Mouse (Mus musculus) heart, embryonic 15.5 days (tissue): ENCODE data around the gene Rrm2. TPM values are rescaled to one million over a fixed set of nuclear protein-coding genes. Genes with fewer than 3 reads are reported as not detected.

Source experiments
- ATAC-seq: fragments of 200-750 bp; cut with Nextera tagmentation; replicated peaks from 2 replicates; pipeline ENCODE4 v1.8.0; 2017; ENCODE audit warnings: low read depth, moderate TSS enrichment; ENCODE audit not compliant: insufficient number of reproducible peaks, insufficient read depth, low FRiP score
- H3K27ac ChIP-seq: fragments of 300-500 bp; sonication (generic); 2 replicates; pipeline ENCODE4 v1.5.1; 2015; ENCODE audit warnings: mild to moderate bottlenecking, inconsistent platforms
- H3K27me3 ChIP-seq: fragments of 300-500 bp; sonication (generic); 2 replicates; pipeline ENCODE4 v1.6.1; 2015; ENCODE audit warnings: inconsistent platforms
- H3K36me3 ChIP-seq: fragments of 300-500 bp; sonication (generic); 2 replicates; pipeline ENCODE4 v1.6.1; 2015; ENCODE audit warnings: mild to moderate bottlenecking, inconsistent platforms
- H3K4me1 ChIP-seq: fragments of 300-500 bp; sonication (generic); replicated peaks from 2 replicates; pipeline ENCODE4 v1.6.1; 2015; ENCODE audit warnings: inconsistent platforms
- H3K4me2 ChIP-seq: fragments of 300-500 bp; sonication (generic); 2 replicates; pipeline ENCODE4 v1.6.1; 2015; ENCODE audit warnings: inconsistent platforms, mild to moderate bottlenecking, moderate library complexity
- H3K4me3 ChIP-seq: fragments of 300-500 bp; sonication (generic); 2 replicates; pipeline ENCODE4 v1.5.1; 2015; ENCODE audit warnings: mild to moderate bottlenecking, inconsistent platforms
- H3K9ac ChIP-seq: fragments of 300-500 bp; sonication (generic); 2 replicates; pipeline ENCODE4 v1.6.1; 2015; ENCODE audit warnings: mild to moderate bottlenecking, inconsistent platforms
- H3K9me3 ChIP-seq: fragments of 300-500 bp; sonication (generic); replicated peaks from 2 replicates; pipeline ENCODE4 v1.6.1; 2016; ENCODE audit warnings: inconsistent platforms
- WGBS: fragments of 180-500 bp; shearing (Covaris S2); methylation state at CpG from one replicate; pipeline ENCODE4 v1.1.7; 2015; ENCODE audit warnings: mixed read lengths; 5-methylcytosine and 5-hydroxymethylcytosine counted together
- polyA plus RNA-seq: library from polyadenylated mRNA; unstranded; fragments of >200 nt; fragmentation: Nextera tagmentation; extraction: Ambion mirVana; gene quantifications from 2 replicates; pipeline ENCODE4 v1.2.1, GENCODE M21; 2015

Gene Rrm2
- polyA plus RNA-seq, 1 experiment from 2014 or later, result 223 TPM

GRCm38 (mm10) chr12:24755471-24755870 is 47.4 kb downstream of the Rrm2 start:
- Histone ChIP-seq H3K27ac (no peak overlapping the region), H3K4me3 (no peak overlapping the region), H3K4me1 (peaks cover 12% of the 10 kb centered on the region), H3K36me3 (no peaks in the 10 kb centered on the region), H3K4me2 (no peak overlapping the region), H3K9me3 (no peaks in the 10 kb centered on the region), H3K9ac (no peak overlapping the region), H3K27me3 (no peaks in the 10 kb centered on the region)
- 89% methylated on average over 9 of the region's 9 CpGs for WGBS
- ATAC-seq, result no peak

GRCm38 (mm10) chr12:24757387-24757786 is 49.3 kb downstream of the Rrm2 start:
- no peaks in the 10 kb centered on the region for H3K36me3 ChIP-seq
- no peak overlapping the region for H3K4me3 ChIP-seq
- peaks cover 12% of the 10 kb centered on the region for H3K4me1 ChIP-seq
- H3K27ac ChIP-seq, result no peak overlapping the region
- no peaks in the 10 kb centered on the region for H3K27me3 ChIP-seq
- H3K9me3 ChIP-seq, result no peaks in the 10 kb centered on the region
- H3K9ac ChIP-seq, result no peak overlapping the region
- ATAC-seq, result no peak
- no peak overlapping the region for H3K4me2 ChIP-seq

- H3K9me3 ChIP-seq, result no peaks in the 10 kb centered on the region
- no peaks in the 10 kb centered on the region for H3K27me3 ChIP-seq
- H3K27ac ChIP-seq, result no peak overlapping the region
- H3K9ac ChIP-seq, result no peak overlapping the region
- no peak overlapping the region for H3K4me2 ChIP-seq
- no peak for ATAC-seq
- H3K36me3 ChIP-seq, result no peaks in the 10 kb centered on the region
- H3K4me1 ChIP-seq, result peaks cover 12% of the 10 kb centered on the region
- H3K4me3 ChIP-seq, result no peak overlapping the region
- 8% methylated on average over 6 of the region's 6 CpGs for WGBS
Measured at GRCm38 (mm10) chr12:24758374-24758773, 50.3 kb downstream of the Rrm2 start.

GRCm38 (mm10) chr12:24762253-24762652 is 54.2 kb downstream of the Rrm2 start:
- H3K9me3 ChIP-seq, result no peaks in the 10 kb centered on the region
- H3K4me2 ChIP-seq, result no peak overlapping the region; the same call in 1 of the 2 replicates
- H3K9ac ChIP-seq, result no peak overlapping the region
- H3K27ac ChIP-seq, result no peak overlapping the region
- H3K36me3 ChIP-seq, result no peaks in the 10 kb centered on the region
- WGBS, result 28% methylated on average over 3 of the region's 3 CpGs
- no peak overlapping the region for H3K4me3 ChIP-seq
- ATAC-seq, result no peak
- H3K27me3 ChIP-seq, result no peaks in the 10 kb centered on the region
- 0 out of 2 replicates have a peak, but pooled peaks cover 4% of the 10 kb centered on the region for H3K4me1 ChIP-seq

Other genes starting within 250 kb of the Rrm2 start
- gene Taf1b, start 209.9 kb upstream of the Rrm2 start, polyA plus RNA-seq, result 21.0 and 22.6 TPM in 2 replicates
- gene Grhl1, start 136.0 kb upstream of the Rrm2 start, polyA plus RNA-seq, result 1.3 and 2.1 TPM in 2 replicates
- gene Klf11, start 57.0 kb upstream of the Rrm2 start, polyA plus RNA-seq, result 17.7 and 18.4 TPM in 2 replicates
- gene Cys1, start 26.4 kb upstream of the Rrm2 start, polyA plus RNA-seq, result 1.4 TPM in 2 replicates
- gene Mboat2, start 122.6 kb downstream of the Rrm2 start, polyA plus RNA-seq, result 26.0 and 29.0 TPM in 2 replicates